Mouse (Mus musculus): ENCODE measurements around the gene Spata3. TPM values are rescaled to one million over a fixed set of nuclear protein-coding genes. Genes with fewer than 3 reads are reported as not detected.

Gene Spata3
- total and polyA plus RNA-seq, 3 experiments: 0.80 TPM; not detected in 2

DNA sequence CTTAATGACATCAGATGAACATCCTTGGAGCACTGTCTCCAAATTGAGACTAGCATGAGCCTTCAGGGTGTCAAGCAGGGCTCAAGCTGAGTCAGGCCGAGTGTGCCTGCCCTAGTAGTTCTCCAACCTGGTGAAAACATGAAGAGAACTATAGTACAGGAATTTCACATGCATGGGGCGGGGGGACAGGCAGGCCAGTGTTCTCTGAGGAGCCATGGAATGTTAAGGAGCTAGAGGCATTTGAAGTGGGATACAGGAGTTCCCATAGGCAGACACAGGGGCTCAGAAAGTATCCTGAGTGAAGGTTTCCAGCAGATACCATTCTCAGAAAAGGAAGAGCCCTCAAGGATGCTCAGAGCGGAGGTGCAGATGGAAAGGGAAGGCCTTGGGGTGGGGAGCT, 32.1 kb downstream of the Spata3 start:
- peaks cover 11% of the 10 kb centered on the region for H3K27me3 ChIP-seq (ENCODE audit: control insufficient read depth, insufficient read depth, low read length)
- TF ChIP-seq POLR2A (IDR thresholded peaks at IDR 0.05; ENCODE audit: insufficient read depth, low read depth, low read length): no peak
- no peak for TF ChIP-seq CTCF (IDR thresholded peaks at IDR 0.05)
- TF ChIP-seq EP300 (IDR thresholded peaks at IDR 0.05; ENCODE audit: insufficient read depth, low read depth, low read length): no peak
- no peak for DNase-seq
- no peak overlapping the region for H3K4me3 ChIP-seq
- H3K27ac ChIP-seq: no peak overlapping the region
- WGBS: 85% methylated on average over 3 of the region's 3 CpGs
- no peaks in the 10 kb centered on the region for H3K36me3 ChIP-seq (ENCODE audit: control insufficient read depth, insufficient read depth, low read length)
- H3K9ac ChIP-seq (ENCODE audit: low read depth, low read length): no peak overlapping the region
- no peaks in the 10 kb centered on the region for H3K4me1 ChIP-seq (ENCODE audit: control insufficient read depth, insufficient read depth, low read length)
- H3K79me2 ChIP-seq (replicated peaks; ENCODE audit: control insufficient read depth, insufficient read depth, low read length): no peaks in the 10 kb centered on the region
- intact Hi-C loops (cut with DNase I): no loop called here

GRCm38 (mm10) chr1:86053198-86053921, 36.7 kb downstream of the Spata3 start:
- intact Hi-C loops (cut with DNase I): no loop called here
- Histone ChIP-seq H3K9ac (ENCODE audit: low read depth, low read length) (no peak overlapping the region), H3K27me3 (ENCODE audit: control insufficient read depth, insufficient read depth, low read length) (no peaks in the 10 kb centered on the region), H3K4me1 (ENCODE audit: control insufficient read depth, insufficient read depth, low read length) (no peaks in the 10 kb centered on the region), H3K36me3 (ENCODE audit: control insufficient read depth, insufficient read depth, low read length) (no peaks in the 10 kb centered on the region), H3K4me3 (no peak overlapping the region), H3K27ac (no peak overlapping the region), H3K79me2 (replicated peaks; ENCODE audit: control insufficient read depth, insufficient read depth, low read length) (no peaks in the 10 kb centered on the region)
- DNase-seq: peak; percentile 74 to 77
- WGBS: 47% methylated on average over 12 of the region's 12 CpGs
- no peak for TF ChIP-seq POLR2A (IDR thresholded peaks at IDR 0.05; ENCODE audit: insufficient read depth, low read depth, low read length)
- no peak for TF ChIP-seq EP300 (IDR thresholded peaks at IDR 0.05; ENCODE audit: insufficient read depth, low read depth, low read length)

DNA sequence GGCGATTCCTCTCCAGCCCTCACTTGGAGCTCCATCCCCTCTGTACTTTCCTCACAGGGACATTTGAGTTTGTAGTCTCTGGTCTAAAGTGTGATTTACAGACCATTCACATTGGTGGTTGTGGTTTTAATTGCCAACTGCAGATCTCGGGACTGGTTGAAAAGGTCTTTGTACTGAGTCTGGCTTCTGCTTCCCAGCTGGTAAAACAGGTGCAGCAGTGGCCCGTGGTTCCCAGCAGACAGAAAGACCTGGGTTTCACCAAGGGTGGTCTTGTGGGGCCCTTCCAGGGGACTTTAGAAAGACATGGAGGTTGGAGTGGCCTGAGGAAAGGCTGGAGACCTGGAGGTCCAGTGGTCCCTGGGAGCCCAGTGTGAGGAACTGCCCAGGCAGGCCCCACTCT, 38.3 kb downstream of the Spata3 start:
- Histone ChIP-seq H3K36me3 (ENCODE audit: control insufficient read depth, insufficient read depth, low read length) (no peaks in the 10 kb centered on the region), H3K4me1 (ENCODE audit: control insufficient read depth, insufficient read depth, low read length) (peaks cover 2% of the 10 kb centered on the region; the same call in 1 of the 2 replicates), H3K9ac (ENCODE audit: low read depth, low read length) (no peak overlapping the region), H3K79me2 (replicated peaks; ENCODE audit: control insufficient read depth, insufficient read depth, low read length) (no peaks in the 10 kb centered on the region), H3K27me3 (ENCODE audit: control insufficient read depth, insufficient read depth, low read length) (no peaks in the 10 kb centered on the region), H3K27ac (no peak overlapping the region), H3K4me3 (no peak overlapping the region)
- intact Hi-C loops (cut with DNase I): no loop called here
- DNase-seq: no peak
- WGBS: 59% methylated on average over 3 of the region's 3 CpGs
- TF ChIP-seq CTCF (IDR thresholded peaks at IDR 0.05): no peak
- no peak for TF ChIP-seq POLR2A (IDR thresholded peaks at IDR 0.05; ENCODE audit: insufficient read depth, low read depth, low read length)
- no peak for TF ChIP-seq EP300 (IDR thresholded peaks at IDR 0.05; ENCODE audit: insufficient read depth, low read depth, low read length)

- no peak for TF ChIP-seq POLR2A (IDR thresholded peaks at IDR 0.05; ENCODE audit: insufficient read depth, low read depth, low read length)
- no peak for TF ChIP-seq EP300 (IDR thresholded peaks at IDR 0.05; ENCODE audit: insufficient read depth, low read depth, low read length)
- TF ChIP-seq CTCF (IDR thresholded peaks at IDR 0.05): no peak
- Histone ChIP-seq H3K27ac (no peak overlapping the region), H3K9ac (ENCODE audit: low read depth, low read length) (no peak overlapping the region), H3K4me3 (no peak overlapping the region), H3K27me3 (ENCODE audit: control insufficient read depth, insufficient read depth, low read length) (no peaks in the 10 kb centered on the region), H3K4me1 (ENCODE audit: control insufficient read depth, insufficient read depth, low read length) (peaks cover 2% of the 10 kb centered on the region; the same call in 1 of the 2 replicates), H3K36me3 (ENCODE audit: control insufficient read depth, insufficient read depth, low read length) (no peaks in the 10 kb centered on the region), H3K79me2 (replicated peaks; ENCODE audit: control insufficient read depth, insufficient read depth, low read length) (no peaks in the 10 kb centered on the region)
- no peak for DNase-seq
- WGBS: 87% methylated on average over 4 of the region's 4 CpGs
- intact Hi-C loops (cut with DNase I): no loop called here
Observed at GRCm38 (mm10) chr1:86056284-86056683, 39.7 kb downstream of the Spata3 start.

- Histone ChIP-seq H3K27me3 (ENCODE audit: control insufficient read depth, insufficient read depth, low read length) (no peaks in the 10 kb centered on the region), H3K9ac (ENCODE audit: low read depth, low read length) (peak overlapping the region; percentile 37), H3K4me1 (ENCODE audit: control insufficient read depth, insufficient read depth, low read length) (peaks cover 2% of the 10 kb centered on the region; the same call in 1 of the 2 replicates), H3K27ac (peak overlapping the region; percentile 47), H3K4me3 (peak overlapping the region; percentile 34), H3K79me2 (replicated peaks; ENCODE audit: control insufficient read depth, insufficient read depth, low read length) (no peaks in the 10 kb centered on the region), H3K36me3 (ENCODE audit: control insufficient read depth, insufficient read depth, low read length) (no peaks in the 10 kb centered on the region)
- intact Hi-C loops (cut with DNase I): no loop called here
- peak; percentile 77; the same call in 1 of the 2 replicates for TF ChIP-seq EP300 (IDR thresholded peaks at IDR 0.05; ENCODE audit: insufficient read depth, low read depth, low read length)
- TF ChIP-seq CTCF (IDR thresholded peaks at IDR 0.05): peak; percentile 96
- peak; percentile 27; the same call in 1 of the 2 replicates for TF ChIP-seq POLR2A (IDR thresholded peaks at IDR 0.05; ENCODE audit: insufficient read depth, low read depth, low read length)
- peak; percentile 90 to 91 for DNase-seq
- WGBS: 11% methylated on average over 21 of the region's 21 CpGs
Observed at GRCm38 (mm10) chr1:86058856-86059769, 42.5 kb downstream of the Spata3 start.

Measured in heart, adult 2 months (tissue).